Mouse (Mus musculus) CD4-positive naive resting alpha-beta T cell, adult 57 days (primary cell): ENCODE results near the gene Tnks2. TPM values are rescaled to one million over a fixed set of nuclear protein-coding genes. Genes with fewer than 3 reads are reported as not detected.

Source experiments
- total RNA-seq: library from RNA; stranded (reverse); gene quantifications from one replicate; pipeline ENCODE4 v1.2.4, GENCODE M21; 2023

The Tnks2 gene
- 166 TPM for total RNA-seq

GRCm38 (mm10) chr19:36833788-36834531, at the start of gene Tnks2:
Tnks2 (plus strand) TSS chr19:36834232.

DNA sequence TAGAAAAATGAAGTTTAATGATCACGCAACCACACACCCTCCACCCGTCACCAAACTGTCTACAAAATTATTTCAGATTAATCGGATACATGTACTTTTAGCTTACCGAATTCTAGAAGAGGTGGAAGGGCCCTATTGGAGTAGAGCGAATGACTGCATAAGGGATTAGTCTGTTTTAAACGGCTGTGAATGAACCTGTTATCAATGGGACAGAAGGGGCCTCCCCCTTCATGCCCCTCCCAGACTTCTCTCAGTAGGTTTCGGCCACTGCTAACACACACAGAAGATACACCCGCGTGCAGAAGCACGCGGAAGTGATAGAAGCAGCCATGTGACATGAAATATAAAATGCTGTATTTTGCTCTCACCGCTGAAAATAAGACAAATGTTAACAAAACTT, 85.4 kb downstream of the Tnks2 start, which contains the start of gene Fgfbp3:
Fgfbp3 (minus strand) TSS at position 150 of the 400 bp plus-strand sequence.

GRCm38 (mm10) chr19:36925671-36926552, 91.9 kb downstream of the Tnks2 start, which contains the start of gene Btaf1:
Btaf1 (plus strand) TSS chr19:36926079.

Other genes starting within 250 kb of the Tnks2 start
- gene Ppp1r3c, start 97.6 kb upstream of the Tnks2 start, total RNA-seq: not detected
- gene Fgfbp3, start 85.4 kb downstream of the Tnks2 start, total RNA-seq: 2.6 TPM
- 46.8 TPM for gene Btaf1, start 91.8 kb downstream of the Tnks2 start, total RNA-seq